Mouse (Mus musculus) heart, adult 11 months (tissue): ENCODE measurements around the gene Pah.

Experiments
- DNase-seq: peaks from one replicate; pipeline ENCODE4 v3.0.0; 2022

Gene Pah

GRCm38 (mm10) chr10:87521646-87522045 is at the start of gene Pah:
Gene Pah, plus strand, starts transcription at chr10:87521795.
- peak; percentile 94 for DNase-seq

GRCm38 (mm10) chr10:87473475-87474131 is 48.0 kb upstream of the Pah start:
- no peak for DNase-seq

- no peak for DNase-seq
Observed at GRCm38 (mm10) chr10:87474971-87475370, 46.6 kb upstream of the Pah start.

DNA sequence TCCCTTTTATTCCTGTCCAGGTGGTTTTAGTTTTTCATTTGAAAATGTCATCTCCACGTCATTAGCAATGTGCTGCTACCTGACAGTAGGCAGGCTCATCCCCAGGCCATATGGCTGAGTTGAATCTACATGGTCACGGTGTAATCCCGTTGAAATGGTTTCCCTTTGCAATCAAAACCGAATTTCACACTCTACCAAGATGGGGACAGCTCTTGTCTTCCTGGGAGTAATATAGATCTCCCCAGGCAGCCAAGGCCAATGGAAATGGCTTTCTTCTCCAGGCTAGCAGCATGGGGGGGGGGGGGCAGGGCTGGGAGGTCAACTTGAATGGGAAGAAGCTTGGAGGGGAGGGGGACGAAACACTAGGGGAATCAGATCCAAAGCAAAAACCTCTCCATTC is 43.7 kb upstream of the Pah start:
- no peak for DNase-seq

GRCm38 (mm10) chr10:87484831-87485720 is 36.5 kb upstream of the Pah start:
- no peak for DNase-seq

GRCm38 (mm10) chr10:87485721-87486620 is 35.6 kb upstream of the Pah start:
- DNase-seq = no peak

DNA sequence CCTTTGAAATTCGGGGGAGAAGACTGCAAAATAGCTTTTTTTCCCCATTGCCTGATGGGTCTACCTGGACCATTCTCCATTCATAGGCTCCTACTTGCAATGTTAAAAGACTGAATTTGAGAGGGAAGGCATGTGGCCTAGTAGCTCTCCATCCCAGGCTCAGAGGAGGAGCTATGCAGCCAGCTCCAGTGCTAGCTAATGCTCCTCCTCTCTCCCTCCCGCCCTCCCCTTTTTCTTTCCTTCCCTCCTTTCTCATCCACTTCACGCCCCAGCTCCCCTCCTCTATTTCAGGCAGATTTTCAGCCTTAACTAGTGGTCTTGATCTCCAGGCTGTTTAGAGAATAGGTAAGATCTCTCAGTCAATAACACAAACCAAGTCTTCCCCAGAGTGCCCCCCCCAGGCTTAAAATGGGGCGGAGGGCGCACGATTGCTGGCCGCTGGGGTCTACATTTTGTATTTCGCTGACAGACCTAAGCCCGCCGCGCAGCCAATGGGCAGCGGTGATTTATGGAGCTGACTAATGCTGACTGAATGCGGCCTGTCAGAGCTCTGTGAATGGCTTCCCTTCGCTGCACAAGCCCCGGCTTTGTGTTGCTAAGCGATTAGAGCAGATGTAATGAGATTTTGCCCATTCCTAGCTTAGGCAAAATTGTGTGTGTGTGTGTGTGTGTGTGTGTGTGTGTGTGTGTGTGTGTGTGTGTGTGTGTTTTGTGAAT is 33.0 kb upstream of the Pah start:
- no peak for DNase-seq

GRCm38 (mm10) chr10:87489246-87490009 is 32.2 kb upstream of the Pah start:
- DNase-seq = no peak

GRCm38 (mm10) chr10:87490328-87490727 is 31.3 kb upstream of the Pah start:
- DNase-seq = no peak

DNA sequence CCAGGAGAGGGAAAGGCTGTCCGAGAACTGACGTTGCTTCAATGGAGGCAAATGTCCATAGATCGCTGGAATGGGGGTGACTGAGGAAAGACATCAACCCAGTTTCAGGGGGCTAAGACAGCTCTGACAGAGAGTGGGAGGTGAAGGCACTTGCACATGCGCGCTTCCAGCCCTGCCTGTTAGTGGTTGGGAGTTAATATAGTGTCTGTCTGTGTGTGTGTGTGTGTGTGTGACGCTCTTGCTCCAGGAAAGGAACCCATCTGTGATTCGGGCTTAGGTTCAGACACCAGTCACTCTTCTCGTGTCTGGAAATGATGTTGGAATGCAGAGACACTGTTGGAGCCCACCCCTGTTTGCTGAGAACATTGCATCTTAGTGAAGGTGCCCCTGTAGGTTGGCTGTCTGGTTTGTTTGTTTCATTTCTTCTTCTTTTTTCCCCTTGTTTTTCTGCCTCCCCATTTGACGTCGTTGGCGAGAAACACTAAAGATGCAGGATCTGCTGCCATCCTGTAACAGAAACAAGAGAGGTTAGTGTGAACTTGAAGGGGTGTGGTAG is 30.0 kb upstream of the Pah start:
- peak; percentile 70 for DNase-seq

DNA sequence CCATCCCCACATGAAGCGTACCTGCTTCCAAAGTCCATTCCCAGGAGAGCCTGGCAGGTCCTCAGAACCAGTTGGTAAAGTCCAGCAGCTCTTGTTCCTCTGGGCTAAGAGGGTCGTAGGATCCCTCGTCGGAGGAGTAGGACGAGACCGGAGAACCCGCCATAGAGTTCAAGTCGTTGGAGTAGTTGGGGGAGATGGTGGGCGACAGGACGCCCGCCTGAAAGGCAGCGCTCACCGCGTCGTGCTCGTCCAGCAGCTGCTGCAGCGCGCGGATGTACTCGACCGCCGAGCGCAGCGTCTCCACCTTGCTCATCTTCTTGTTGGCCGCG is 29.3 kb upstream of the Pah start:
- no peak for DNase-seq

DNA sequence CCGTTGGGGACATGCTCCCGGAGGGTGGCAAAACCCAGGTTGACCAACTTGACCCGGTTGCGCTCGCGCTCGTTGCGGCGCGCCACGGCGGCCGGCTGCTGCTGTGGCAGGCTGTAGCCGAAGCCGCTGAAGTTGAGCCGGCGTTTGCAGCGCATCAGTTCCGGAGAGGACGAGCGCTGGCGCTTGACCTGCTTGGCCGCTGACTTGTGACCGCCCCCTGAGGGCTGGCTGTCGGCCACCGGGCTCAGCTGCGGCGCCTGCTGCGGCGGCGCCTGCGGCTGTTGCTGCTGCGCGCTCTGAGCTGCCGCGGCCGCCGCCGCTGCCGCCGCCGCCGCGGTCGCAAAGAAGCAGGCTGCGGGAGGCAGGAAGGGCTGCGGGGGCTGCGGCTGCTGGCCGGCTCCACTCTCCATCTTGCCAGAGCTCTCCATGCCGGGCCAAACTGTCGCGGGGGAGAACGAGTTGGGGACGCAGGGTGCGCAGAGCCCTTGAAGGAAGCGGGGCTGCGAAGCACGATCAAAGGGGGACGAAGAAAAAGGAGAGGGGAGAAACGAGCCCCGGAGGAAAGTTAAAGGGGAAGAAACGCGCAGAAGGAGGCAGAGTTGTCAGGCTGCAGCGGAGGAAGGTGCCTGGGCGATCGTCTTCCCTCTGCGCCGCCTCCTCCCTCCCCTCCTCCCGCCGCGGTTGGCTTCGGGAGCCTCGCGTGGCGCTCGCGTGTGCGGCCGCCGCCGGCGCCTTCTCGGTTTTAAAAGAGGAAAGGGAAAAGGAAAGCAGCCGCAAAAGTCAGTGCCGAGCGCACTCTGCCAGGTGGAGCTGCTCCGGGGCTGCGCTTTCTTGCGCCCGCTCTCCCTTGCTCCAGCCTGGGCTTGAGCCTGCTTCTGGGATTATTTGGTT is 28.7 kb upstream of the Pah start:
- peak; percentile 92 for DNase-seq

- DNase-seq = peak; percentile 77
Observed at GRCm38 (mm10) chr10:87493576-87493975, 28.0 kb upstream of the Pah start, which contains the start of gene Ascl1. Gene Ascl1, minus strand, starts transcription at chr10:87493660.

GRCm38 (mm10) chr10:87494176-87494575 is 27.4 kb upstream of the Pah start:
- DNase-seq = no peak

DNA sequence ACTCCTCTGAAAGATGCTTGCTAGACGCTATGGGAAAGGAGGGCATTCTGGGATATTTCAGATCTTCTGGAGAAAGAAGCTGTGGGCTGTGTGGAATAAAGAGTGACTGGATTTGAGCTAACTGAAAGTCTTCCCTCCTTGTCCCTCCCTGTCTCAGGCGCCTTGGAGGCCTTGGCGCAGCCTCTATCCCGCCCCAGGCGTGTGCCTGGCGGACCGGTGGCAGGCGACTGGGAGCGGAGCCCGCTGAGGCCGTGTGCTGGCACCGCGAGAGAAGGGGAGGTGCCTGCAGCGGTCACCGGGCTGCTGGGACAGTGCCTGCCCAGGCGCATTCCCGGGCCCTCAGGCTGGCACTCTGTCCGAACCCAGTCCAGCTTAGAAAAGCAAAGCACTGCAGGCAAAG is 27.0 kb upstream of the Pah start:
- peak; percentile 92 for DNase-seq

DNA sequence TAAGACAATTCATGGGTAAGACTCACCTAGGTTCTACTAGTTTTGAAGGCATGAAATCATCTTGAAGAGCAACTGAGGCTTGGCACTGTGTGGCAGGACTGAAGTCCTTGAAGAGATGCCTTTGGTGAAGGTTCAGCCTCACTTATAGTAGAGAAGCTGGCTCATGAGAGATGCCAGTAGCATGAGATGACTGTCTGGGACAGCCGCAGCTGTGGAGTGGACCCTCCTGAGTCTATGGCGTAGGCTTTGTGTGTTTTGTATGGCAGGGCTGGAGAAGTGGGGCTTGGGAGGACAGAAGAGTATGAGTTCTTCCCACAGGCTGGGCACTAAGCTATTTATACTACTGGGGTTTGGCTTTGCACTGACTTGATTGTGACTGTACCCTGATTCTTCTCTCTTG is 24.5 kb upstream of the Pah start:
- DNase-seq = no peak

DNA sequence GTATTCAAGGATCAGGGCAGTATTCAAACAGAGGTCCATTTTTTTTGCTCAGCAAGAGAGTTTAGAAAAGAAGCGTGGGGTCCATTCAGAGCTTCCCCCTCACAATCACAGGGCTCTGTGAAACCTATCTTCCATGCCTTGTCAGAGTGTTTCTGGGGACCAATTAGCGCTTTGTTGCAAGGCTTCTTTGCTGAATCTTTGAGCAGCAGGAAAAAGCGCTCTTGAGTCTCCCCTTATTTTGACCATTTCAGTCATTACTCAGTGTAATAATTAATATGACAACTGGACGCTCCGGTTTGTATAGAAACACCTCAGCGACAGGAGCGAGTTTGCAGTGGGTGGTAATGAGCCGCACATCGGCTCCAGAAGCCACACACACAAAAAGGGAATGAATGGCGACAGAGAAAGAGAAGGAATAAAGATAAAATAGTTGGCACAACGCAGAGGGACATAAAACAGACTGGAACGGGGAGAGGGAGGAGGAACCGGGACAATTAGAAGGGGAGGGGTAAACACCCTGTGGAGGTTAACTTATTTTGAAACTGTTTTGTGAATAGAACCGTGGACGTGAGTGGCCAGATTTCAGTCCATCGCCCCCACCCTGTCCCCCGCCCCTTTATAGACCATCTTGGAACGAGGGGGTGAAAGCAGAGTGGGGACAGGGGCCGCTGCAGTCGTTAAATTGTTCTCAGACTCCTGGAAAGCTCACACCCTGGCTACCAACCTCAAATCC is 20.5 kb upstream of the Pah start:
- no peak for DNase-seq

GRCm38 (mm10) chr10:87501659-87502042 is 19.9 kb upstream of the Pah start:
- DNase-seq = no peak

DNA sequence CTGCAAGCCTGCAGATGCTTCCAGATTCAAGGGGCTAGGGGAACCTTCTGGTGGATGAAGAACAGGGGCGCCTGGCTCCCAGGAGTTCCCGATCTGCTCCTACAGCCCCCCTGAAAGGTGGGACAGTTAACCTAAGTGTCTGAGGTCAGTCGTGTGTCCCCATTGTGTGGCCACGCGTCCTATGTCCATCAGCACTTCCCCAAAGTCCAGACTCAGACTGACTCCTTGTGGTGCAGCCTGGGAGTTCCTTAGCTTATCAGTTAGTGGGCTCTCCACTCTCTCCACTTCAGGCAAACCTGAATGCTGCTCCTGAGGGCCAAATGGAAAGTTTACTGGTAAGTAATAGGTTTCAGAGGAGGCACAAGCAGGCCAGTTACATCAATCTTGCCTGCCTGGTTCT is 19.3 kb upstream of the Pah start:
- peak; percentile 59 for DNase-seq

GRCm38 (mm10) chr10:87503946-87504345 is 17.6 kb upstream of the Pah start:
- DNase-seq = no peak
